Mouse (Mus musculus): Measurements from ENCODE around the gene Mapk8.

Mapk8 gene

GRCm38 (mm10) chr14:33398065-33398860 is 48.7 kb downstream of the Mapk8 start:
- no peak for DNase-seq (ENCODE audit: low read depth, low spot score)

GRCm38 (mm10) chr14:33380830-33381457 is 66.0 kb downstream of the Mapk8 start:
- no peak for DNase-seq (ENCODE audit: low read depth, low spot score)

GRCm38 (mm10) chr14:33378723-33379122 is 68.2 kb downstream of the Mapk8 start:
- no peak for DNase-seq (ENCODE audit: low read depth, low spot score)

GRCm38 (mm10) chr14:33377211-33377610 is 69.7 kb downstream of the Mapk8 start:
- DNase-seq (ENCODE audit: low read depth, low spot score), result no peak

- DNase-seq (ENCODE audit: low read depth, low spot score), result no peak
Observed at GRCm38 (mm10) chr14:33374089-33374488, 72.9 kb downstream of the Mapk8 start.

GRCm38 (mm10) chr14:33373271-33373670 is 73.7 kb downstream of the Mapk8 start:
- no peak for DNase-seq (ENCODE audit: low read depth, low spot score)

DNA sequence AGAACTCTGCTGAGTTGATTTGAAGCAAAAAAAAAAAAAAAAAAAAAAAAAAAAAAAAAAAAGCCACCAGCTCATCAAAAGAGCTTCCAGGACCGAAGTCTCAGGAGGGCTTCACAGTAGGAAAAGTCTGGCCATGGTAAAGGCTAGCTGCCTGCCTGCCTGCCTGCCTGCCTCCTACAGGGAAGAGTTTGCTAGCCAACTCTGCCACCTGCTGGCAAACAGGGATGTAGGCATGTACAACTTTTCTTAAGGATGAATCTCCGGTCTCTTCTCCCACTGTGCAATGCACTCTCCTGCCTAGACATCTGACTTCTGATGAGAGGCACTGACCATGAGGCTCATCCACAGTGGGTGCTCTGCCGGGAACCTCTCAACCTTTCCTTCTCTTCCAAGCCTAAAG is 75.7 kb downstream of the Mapk8 start:
- peak; percentile 40 for DNase-seq (ENCODE audit: low read depth, low spot score)

GRCm38 (mm10) chr14:33370056-33370455 is 76.9 kb downstream of the Mapk8 start:
- no peak for DNase-seq (ENCODE audit: low read depth, low spot score)

DNA sequence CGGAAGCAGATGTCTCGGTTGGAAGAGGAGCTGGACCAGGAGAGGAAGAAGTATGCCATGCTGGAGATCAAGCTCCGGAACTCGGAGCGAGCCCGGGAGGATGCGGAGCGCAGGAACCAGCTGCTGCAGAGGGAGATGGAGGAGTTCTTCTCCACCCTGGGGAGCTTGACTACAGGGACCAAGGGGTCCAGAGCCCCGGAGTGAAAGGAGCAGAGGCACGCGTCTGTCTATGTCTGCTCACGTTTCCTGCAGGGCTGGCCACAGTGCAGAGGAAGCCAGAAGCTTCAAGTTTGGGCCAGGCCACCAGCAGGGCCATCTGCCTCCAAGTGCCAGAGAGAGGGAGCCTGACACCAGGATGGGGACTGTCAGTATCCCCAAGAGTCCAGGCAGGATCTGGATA is 77.6 kb downstream of the Mapk8 start:
- DNase-seq (ENCODE audit: low read depth, low spot score), result no peak

DNA sequence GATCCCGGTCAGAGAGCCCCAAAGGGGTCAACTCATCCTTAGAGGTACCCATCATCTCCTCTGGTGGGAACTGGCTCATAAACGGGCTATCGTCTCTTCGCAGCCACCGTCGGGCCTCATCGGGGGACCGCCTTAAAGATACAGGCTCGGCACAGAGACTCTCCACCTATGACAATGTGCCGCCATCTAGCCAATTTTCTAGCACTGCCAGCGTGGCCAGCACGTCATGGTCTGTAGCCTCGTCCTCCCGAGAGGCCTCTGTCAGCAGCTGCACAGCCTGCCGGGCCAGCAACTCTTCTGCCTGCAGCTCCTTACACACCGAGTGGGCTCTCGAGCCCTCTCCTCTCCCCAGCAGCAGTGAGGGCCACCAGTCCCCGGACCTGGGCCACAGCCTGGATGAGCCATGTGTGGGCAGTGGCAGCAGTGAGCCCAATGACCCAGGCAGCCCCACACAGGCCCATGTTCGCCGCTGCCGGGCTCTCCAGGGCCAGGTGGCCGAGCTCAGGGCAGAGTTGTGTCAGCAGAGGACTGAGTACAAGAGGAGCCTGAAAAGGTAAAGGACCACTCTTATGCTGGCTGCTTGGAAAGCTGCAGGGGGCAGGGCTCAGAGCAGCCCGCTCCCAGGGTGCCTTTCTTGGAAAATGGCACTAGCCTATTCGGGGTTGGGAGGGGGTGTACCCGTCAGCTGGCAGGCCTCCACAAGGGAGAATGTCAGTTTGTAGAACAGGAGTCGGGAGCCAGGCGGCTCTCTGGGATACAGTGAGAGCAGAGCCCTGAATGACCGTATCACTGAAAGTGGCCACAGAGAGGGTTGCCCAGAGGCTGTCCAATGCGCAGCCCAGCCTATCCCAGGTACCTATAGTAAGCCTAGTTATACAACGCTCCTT is 79.8 kb downstream of the Mapk8 start:
- DNase-seq (ENCODE audit: low read depth, low spot score), result no peak

GRCm38 (mm10) chr14:33364061-33364460 is 82.9 kb downstream of the Mapk8 start:
- DNase-seq (ENCODE audit: low read depth, low spot score), result no peak

DNA sequence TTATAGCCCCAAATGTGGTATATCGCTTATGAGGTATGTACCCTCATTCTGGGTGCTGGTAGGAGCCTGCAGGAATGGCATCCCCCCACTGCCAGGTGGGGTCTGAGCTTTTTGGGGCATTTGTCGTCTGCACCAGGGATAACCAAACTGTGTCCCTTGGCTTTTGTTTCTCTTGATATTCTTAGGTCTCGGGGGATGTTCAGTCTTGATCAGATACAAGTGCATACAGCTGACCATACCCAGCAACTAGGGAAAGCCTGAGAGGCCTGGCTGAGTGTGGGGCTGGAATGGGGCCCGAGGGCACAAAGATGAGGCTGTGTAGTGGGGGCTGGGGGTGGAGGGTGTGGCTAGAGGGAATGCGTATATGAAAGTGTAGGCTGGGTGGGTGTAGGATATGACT is 83.3 kb downstream of the Mapk8 start:
- DNase-seq (ENCODE audit: low read depth, low spot score), result no peak

DNA sequence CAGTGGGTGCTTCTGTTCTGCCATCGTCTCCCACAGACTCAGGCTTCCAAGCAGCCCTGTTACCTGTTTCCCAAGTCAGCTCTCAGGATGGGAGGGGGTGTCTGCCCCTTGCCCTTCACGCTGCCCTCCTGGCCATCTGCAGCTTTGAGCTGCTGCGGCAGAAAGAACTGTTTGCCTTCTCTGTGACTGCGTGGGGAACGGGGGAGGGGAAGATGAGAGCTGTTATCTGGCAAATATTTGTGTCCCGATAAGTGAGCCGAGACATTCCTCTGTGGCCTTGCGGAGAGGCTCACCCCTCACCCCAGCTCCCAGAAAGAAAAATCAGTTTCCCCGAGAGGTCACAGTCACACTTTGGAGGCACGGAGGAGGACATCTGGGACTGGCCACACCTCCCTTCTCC is 84.2 kb downstream of the Mapk8 start:
- DNase-seq (ENCODE audit: low read depth, low spot score), result no peak

GRCm38 (mm10) chr14:33362122-33362521 is 84.8 kb downstream of the Mapk8 start:
- DNase-seq (ENCODE audit: low read depth, low spot score), result no peak

DNA sequence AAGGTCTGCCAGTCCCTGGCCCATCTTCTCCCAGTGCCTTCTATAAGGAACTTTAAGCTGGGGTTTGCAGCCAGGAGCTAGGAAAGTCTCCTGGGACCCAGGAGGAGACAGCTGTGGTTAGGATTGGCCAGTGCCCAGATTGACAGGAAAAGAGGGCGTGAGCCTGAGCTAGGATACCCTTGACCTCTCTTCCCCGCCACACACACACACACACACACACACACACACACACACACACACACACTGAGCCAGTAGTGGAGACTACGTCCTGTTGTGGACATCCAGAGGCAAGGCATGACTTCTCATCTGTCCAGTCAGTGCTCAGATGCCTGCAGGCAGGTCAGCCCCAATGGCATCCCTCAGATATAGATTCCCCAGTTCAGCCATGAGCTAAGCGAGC is 85.4 kb downstream of the Mapk8 start:
- DNase-seq (ENCODE audit: low read depth, low spot score), result no peak

GRCm38 (mm10) chr14:33358891-33359290 is 88.1 kb downstream of the Mapk8 start:
- no peak for DNase-seq (ENCODE audit: low read depth, low spot score)

DNA sequence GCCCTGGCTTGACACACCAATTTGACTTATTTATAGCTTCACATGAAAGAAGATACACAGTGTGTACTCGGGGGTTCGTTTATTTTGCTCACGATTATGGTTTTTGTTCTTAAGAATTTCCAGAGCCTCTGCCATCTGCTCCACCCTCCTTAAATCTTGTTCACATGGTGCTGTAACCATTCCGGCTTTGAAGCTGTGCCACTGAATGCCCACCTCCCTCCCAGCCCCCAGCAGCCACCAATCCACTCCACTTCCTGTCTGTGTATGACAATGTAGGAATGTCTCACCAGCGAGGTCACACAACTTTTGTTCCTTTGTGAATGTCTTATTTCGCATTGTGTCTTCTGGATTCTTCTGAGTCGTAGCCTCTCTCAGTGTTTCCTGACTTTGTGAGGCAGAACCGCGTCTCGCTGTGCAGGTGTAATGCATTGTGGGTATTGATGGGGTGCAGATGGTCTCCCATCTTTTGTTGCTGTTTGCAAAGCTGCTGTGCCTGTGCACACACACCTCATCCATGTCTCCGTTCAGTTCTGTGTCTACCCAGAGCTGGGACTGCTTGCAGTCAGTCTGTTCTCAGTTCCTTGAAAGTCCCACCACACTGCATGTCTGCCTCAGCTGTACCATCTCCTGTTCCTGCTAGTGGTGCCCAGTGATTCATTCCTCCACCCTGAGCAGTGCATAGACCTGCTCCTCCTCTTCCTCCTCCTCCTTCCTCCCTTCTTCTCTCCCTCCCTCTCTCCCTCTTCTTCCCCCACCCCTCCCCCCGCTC is 89.2 kb downstream of the Mapk8 start:
- DNase-seq (ENCODE audit: low read depth, low spot score), result no peak

- DNase-seq (ENCODE audit: low read depth, low spot score), result no peak
Observed at GRCm38 (mm10) chr14:33355276-33355675, 91.7 kb downstream of the Mapk8 start.

GRCm38 (mm10) chr14:33352890-33353289 is 94.1 kb downstream of the Mapk8 start:
- no peak for DNase-seq (ENCODE audit: low read depth, low spot score)

DNA sequence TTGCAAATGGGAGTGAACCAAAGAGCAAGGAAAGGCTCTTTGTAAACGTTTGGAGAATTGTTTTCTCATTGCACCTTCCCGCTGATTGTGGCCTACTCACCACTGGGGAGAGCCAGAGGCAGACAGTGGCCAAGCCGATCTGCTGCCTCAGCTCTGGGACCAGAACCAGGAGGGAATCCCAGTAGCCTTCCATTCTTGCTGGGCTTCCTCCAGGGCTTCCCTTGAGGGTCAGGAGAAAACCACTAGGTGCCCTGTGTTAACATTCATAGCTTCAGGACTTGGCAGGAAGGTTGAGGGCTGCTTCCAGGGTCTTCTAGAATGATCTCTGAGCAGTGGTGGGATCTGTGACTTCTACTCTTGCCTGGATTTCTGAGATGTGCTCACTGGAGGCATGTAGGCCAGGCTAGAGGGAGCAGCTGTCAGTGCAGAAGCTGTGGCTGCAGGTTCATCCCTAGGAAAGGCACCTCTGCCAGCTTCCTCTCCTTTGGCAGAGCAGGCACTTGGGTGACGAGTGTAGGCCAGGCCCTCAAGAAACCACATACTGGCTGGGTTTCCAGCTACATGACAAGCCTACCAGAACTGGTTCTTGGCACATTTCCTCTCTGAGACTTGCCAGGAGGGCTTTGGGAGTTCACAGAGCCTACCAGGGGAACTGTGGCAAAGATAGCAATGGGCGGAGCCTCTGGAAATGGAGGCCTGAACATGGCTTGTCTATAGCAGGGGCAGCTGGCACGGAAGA is 94.8 kb downstream of the Mapk8 start:
- no peak for DNase-seq (ENCODE audit: low read depth, low spot score)

DNA sequence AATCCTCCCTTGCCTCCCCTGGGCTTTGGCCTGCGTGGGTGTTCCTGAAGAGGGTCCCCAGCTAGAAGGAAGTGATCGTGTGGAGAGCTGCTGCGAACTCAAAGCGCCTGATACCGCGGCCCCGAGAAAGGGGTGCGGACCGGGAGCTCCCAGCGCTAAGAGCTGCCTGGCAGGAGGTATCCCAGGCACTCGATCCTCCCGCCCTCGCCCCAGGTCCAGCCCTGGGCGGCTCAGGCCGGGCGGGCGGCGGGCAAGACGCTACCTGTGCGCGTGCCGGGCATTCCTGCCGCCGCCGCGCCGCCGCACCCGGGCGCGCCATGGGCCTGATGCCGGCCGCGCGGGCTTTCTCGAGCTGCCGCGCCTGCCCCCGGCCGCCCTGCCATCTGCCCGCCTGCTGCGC is 95.9 kb downstream of the Mapk8 start:
- DNase-seq (ENCODE audit: low read depth, low spot score), result no peak
